Mouse (Mus musculus) hindbrain, embryonic 14.5 days (tissue): ENCODE data around the gene Cd52. TPM values are rescaled to one million over a fixed set of nuclear protein-coding genes. Genes with fewer than 3 reads are reported as not detected.

Experiments used
- ATAC-seq: fragments of 200-750 bp; cut with Nextera tagmentation; 2 replicates; pipeline ENCODE4 v1.8.0; 2017; ENCODE audit warnings: moderate number of reproducible peaks, mild to moderate bottlenecking, moderate TSS enrichment, moderate library complexity; ENCODE audit not compliant: low FRiP score
- DNase-seq: peaks from one replicate; pipeline ENCODE4 v3.0.0-alpha.2; 2015; ENCODE audit warnings: low spot score
- H3K27ac ChIP-seq: fragments of 300-500 bp; sonication (generic); 2 replicates; pipeline ENCODE4 v1.5.1; 2014; ENCODE audit warnings: mild to moderate bottlenecking, moderate library complexity
- H3K27me3 ChIP-seq: fragments of 300-500 bp; sonication (generic); 2 replicates; pipeline ENCODE4 v1.6.1; 2014; ENCODE audit warnings: mild to moderate bottlenecking, low read length, mixed read lengths; ENCODE audit not compliant: control insufficient read depth, insufficient read depth
- H3K36me3 ChIP-seq: fragments of 300-500 bp; sonication (generic); replicated peaks from 2 replicates; pipeline ENCODE4 v1.6.1; 2014; ENCODE audit not compliant: control insufficient read depth, insufficient read depth
- H3K4me1 ChIP-seq: fragments of 300-500 bp; sonication (generic); replicated peaks from 2 replicates; pipeline ENCODE4 v1.6.1; 2014; ENCODE audit warnings: antibody characterized with exemption, low read length, mixed read lengths; ENCODE audit not compliant: control insufficient read depth, insufficient read depth
- H3K4me2 ChIP-seq: fragments of 300-500 bp; sonication (generic); replicated peaks from 2 replicates; pipeline ENCODE4 v1.6.1; 2014; ENCODE audit warnings: mild to moderate bottlenecking, moderate library complexity
- H3K4me3 ChIP-seq: fragments of 300-500 bp; sonication (generic); replicated peaks from 2 replicates; pipeline ENCODE4 v1.5.1; 2014; ENCODE audit warnings: mild to moderate bottlenecking, low read length
- H3K9ac ChIP-seq: fragments of 300-500 bp; sonication (generic); 2 replicates; pipeline ENCODE4 v1.6.1; 2014
- H3K9me3 ChIP-seq: fragments of 300-500 bp; sonication (generic); 2 replicates; pipeline ENCODE4 v1.6.1; 2016; ENCODE audit warnings: low read length; ENCODE audit not compliant: control insufficient read depth
- WGBS: fragments of 180-500 bp; shearing (Covaris S2); extraction: QIAGEN DNeasy Blood & Tissue Kit; methylation state at CpG from one replicate; pipeline ENCODE4 v1.1.7; 2014; 5-methylcytosine and 5-hydroxymethylcytosine counted together
- polyA plus RNA-seq: library from polyadenylated mRNA; unstranded; fragments of >200 nt; fragmentation: Nextera tagmentation; extraction: Ambion mirVana; gene quantifications from 2 replicates; pipeline ENCODE4 v1.2.1, GENCODE M21; 2014

Cd52 gene
- polyA plus RNA-seq, 1 experiment from 2014 or later = 2.4 TPM

DNA sequence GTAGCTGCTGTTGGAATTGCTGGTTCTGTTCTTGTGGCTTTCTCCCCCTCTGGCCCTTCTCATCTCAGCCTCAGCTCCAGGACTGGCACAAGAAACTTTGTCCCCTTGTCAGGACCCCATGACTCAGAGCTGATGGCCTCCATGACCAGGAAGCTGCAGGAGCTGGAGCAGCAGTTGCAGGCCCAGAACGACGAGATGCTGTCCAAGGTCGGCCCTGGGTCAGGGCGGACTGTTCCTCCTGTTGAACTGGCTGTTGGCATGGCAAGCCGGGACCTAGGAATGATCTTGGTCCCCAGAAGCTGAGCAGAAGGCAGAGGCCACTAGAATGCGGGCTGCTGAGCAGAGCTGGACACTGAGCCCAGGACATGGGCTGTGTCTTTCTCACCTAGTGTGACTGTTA, 17.5 kb upstream of the Cd52 start:
- DNase-seq (no peak), ATAC-seq (no peak)
- Histone ChIP-seq H3K4me3 (no peak overlapping the region), H3K27ac (no peak overlapping the region), H3K9ac (no peak overlapping the region), H3K4me2 (no peak overlapping the region), H3K36me3 (no peaks in the 10 kb centered on the region), H3K4me1 (no peaks in the 10 kb centered on the region), H3K27me3 (no peaks in the 10 kb centered on the region), H3K9me3 (no peaks in the 10 kb centered on the region)
- WGBS = 85% methylated on average over 6 of the region's 6 CpGs

DNA sequence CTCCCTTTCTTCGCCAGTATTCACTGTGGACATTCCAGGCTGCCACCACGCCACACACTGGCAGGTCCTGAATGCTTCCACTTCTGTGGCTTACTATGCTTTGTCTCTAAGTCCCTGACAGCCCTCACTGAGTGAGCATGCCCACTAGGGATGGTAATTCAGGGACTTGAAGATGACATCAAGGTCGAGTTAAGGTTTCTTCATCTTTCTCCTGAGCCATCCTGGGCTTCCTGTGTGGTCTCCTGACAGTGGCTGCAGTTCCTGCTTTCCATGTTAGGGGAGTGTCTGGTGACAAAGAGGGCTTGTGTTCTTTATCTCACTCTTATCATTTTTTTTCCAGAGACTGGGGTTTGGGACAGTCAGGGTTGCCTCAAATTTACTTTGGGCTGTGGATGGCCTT, 15.8 kb upstream of the Cd52 start:
- Histone ChIP-seq H3K4me1 (no peaks in the 10 kb centered on the region), H3K27ac (no peak overlapping the region), H3K4me3 (no peak overlapping the region), H3K4me2 (no peak overlapping the region), H3K27me3 (no peaks in the 10 kb centered on the region), H3K9ac (no peak overlapping the region), H3K9me3 (no peaks in the 10 kb centered on the region), H3K36me3 (no peaks in the 10 kb centered on the region)
- 49% methylated on average over 3 of the region's 3 CpGs for WGBS
- ATAC-seq = no peak
- DNase-seq = no peak

DNA sequence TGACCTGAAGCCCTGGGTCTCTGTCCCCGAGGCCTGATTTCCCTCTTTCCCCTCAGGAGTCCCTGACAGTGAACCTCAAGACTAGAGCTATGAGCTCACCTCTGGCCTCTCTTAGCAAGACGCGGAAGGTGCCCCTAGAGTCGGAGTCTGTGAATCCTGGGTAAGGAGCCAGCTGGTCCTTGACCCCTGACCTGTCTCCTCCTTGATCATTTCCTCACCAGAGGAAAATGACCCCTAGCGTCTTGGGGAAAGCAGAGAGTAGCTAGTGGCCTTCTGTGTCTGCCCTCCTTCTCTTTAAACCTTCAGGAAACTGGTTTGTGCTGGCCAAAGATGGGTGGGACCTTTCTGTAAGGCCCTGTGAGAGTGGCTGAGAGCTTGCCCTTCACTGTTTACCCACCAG, 13.3 kb upstream of the Cd52 start:
- Histone ChIP-seq H3K9ac (no peak overlapping the region), H3K36me3 (no peaks in the 10 kb centered on the region), H3K27ac (no peak overlapping the region), H3K4me3 (no peak overlapping the region), H3K27me3 (no peaks in the 10 kb centered on the region), H3K9me3 (no peaks in the 10 kb centered on the region), H3K4me2 (no peak overlapping the region), H3K4me1 (peaks cover 2% of the 10 kb centered on the region; the same call in 1 of the 2 replicates)
- no peak for ATAC-seq
- 72% methylated on average over 5 of the region's 5 CpGs for WGBS
- no peak for DNase-seq

DNA sequence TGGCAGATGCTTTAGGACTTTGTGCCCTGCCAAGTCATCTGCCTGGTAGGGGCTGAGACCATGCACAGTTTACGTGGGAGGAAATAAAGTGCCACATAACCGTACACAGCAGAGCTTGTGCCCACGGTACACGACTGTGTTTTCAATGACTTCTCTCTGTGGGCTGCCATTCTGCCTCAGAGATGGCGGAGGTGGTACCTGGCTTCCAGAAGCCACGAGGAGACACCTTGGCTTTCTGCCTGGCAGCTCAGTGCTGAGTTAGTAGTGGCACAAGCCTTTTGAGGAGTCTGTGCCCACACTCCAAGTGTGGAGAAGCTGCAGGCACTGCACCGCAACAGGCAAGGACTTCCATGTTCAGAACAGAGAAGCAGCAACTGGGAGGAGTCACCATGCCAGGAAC, 12.8 kb upstream of the Cd52 start:
- peaks cover 6% of the 10 kb centered on the region for H3K4me1 ChIP-seq
- H3K27me3 ChIP-seq = no peaks in the 10 kb centered on the region
- no peak overlapping the region for H3K9ac ChIP-seq
- no peak overlapping the region for H3K27ac ChIP-seq
- H3K9me3 ChIP-seq = no peaks in the 10 kb centered on the region
- H3K4me2 ChIP-seq = no peak overlapping the region
- ATAC-seq = no peak
- H3K36me3 ChIP-seq = no peaks in the 10 kb centered on the region
- 85% methylated on average over 7 of the region's 7 CpGs for WGBS
- no peak for DNase-seq
- H3K4me3 ChIP-seq = no peak overlapping the region

DNA sequence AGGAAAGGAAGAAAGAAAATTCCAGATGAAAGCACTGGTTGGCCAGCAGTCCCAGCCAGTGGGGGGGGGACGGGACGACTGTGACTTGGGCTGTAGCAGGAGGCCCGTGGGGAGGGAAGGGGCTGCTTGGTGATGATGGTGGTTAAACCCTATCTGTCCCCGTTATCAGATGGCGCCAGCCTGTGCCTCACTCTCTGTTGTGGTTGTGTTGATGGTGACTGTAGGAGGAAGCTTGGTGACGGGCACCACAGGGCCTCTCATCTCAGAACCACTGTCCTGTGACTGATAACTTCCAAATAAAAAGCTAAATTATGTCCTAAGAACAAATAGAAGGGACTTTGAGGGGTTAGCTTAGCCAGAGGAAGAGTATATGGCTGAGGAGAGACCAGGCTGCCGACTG, 11.2 kb upstream of the Cd52 start:
- no peaks in the 10 kb centered on the region for H3K9me3 ChIP-seq
- WGBS = 84% methylated on average over 7 of the region's 7 CpGs
- ATAC-seq (no peak), DNase-seq (no peak)
- H3K4me3 ChIP-seq = no peak overlapping the region
- no peak overlapping the region for H3K27ac ChIP-seq
- no peak overlapping the region for H3K4me2 ChIP-seq
- H3K9ac ChIP-seq = no peak overlapping the region
- H3K4me1 ChIP-seq = peaks cover 7% of the 10 kb centered on the region
- no peaks in the 10 kb centered on the region for H3K36me3 ChIP-seq
- H3K27me3 ChIP-seq = no peaks in the 10 kb centered on the region

DNA sequence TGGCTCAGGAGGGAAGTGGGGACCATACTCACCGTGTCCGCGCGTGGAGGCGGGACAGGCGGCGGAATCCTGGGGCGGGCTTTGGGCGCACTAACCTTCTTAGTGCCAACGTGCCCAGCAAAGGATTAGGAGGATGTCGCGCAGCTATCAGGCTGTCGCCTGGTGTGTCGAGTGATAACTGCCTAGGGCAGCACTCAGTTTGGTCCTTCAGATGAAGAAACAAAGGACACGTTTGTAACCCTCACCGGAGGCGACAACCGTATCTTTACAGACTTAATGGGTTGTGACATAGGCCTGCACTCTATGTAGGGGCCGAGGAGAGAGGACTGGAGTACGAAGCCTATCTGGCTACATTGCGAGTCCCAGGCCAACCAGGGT, 7.8 kb upstream of the Cd52 start:
- no peak overlapping the region for H3K27ac ChIP-seq
- peak; percentile 51 for ATAC-seq
- peak overlapping the region; percentile 57 for H3K9ac ChIP-seq
- H3K4me3 ChIP-seq = peak overlapping the region; percentile 64
- H3K9me3 ChIP-seq = no peaks in the 10 kb centered on the region
- peak overlapping the region; percentile 79 for H3K4me2 ChIP-seq
- 3% methylated on average over 21 of the region's 21 CpGs for WGBS
- no peak for DNase-seq
- peaks cover 7% of the 10 kb centered on the region for H3K4me1 ChIP-seq
- H3K27me3 ChIP-seq = no peaks in the 10 kb centered on the region
- no peaks in the 10 kb centered on the region for H3K36me3 ChIP-seq

DNA sequence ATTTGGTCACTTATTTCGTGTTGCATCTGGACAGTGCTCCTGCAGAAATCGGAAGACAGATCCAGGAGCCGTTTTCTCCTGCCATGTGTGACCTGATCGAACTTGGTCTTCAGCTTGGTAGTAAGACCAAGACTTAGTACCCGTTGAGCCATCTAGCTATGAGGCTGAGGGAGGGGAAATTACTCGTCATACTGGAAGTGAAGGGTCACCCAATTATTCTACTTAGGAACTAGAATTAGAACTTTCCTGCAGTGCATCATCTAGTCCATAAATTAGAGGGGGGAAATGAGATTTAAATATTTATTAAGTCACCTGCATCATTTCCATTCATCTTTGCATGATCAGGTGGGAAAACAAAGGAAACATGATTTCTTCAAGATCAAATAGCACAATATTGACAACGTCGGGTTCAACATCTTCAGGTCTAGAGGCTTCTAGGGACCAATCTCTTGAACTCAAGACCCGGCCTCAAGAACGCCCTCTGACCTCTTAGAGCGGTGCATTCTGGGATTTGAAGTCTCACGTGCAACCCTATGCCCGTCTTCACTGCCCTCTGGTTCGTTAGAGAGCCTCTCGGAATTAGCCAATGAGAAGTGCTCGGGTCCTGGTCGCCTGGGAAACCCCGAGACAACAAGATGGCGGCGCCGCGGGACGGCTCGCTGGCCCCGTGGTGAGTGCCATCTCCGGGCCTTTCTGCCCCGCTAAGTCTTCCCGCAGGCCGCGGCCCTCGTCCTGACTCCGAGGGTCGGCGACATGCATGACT, 7.3 kb upstream of the Cd52 start, which contains the start of gene Ubxn11:
TSS of gene Ubxn11 (plus strand) at position 592 of the 763 bp plus-strand sequence.
- Histone ChIP-seq H3K36me3 (no peaks in the 10 kb centered on the region), H3K27ac (no peak within 1 kb of the TSS), H3K9me3 (no peaks in the 10 kb centered on the region), H3K4me2 (peak within 1 kb of the TSS; percentile 79), H3K27me3 (no peaks in the 10 kb centered on the region), H3K4me1 (peaks cover 7% of the 10 kb centered on the region), H3K4me3 (peak within 1 kb of the TSS; percentile 64), H3K9ac (peak within 1 kb of the TSS; percentile 57)
- peak; percentile 97 for ATAC-seq
- 18% methylated on average over 34 of the region's 34 CpGs for WGBS
- DNase-seq = peak; percentile 92

DNA sequence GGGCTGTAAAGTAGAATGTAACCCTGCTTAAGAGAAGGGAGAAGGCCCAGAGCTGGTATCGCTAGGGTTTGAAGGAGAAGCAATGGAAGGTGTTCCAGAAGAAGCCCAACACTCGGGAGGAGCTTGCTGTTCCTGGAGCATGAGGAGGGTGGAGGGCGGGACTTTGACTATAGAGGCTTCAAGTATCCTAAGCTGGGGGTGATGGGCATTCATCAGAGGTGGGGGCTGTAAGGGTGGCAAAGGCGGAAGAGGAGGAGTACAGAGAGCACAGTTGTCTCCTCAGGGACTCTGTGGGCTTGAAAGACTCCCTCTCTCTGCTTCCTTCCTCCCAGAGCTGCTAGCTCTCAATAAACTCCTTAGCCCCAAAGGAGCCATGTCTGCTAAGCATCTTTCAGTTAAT, 5.4 kb upstream of the Cd52 start:
- 87% methylated on average over 4 of the region's 4 CpGs for WGBS

DNA sequence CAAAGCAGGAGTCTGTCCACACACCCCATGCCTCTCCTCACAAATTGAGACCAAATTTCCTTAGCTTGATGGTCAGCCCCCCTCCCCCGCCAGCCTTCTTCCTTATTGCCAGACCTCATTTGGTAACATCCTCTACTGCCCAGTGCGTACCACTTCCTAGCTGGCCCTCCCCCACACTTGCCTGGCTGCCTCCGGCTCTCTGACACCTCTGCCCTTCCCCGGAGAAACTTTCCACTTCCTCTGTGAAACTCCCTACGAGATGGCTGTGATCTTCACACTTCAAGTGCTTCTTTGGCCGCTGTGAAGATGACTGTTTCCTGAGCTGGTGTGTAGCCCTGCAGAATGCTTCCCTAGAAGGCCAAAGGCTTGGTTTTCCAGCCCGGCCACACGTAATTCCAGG, 3.7 kb upstream of the Cd52 start:
- H3K9me3 ChIP-seq = no peaks in the 10 kb centered on the region
- peaks cover 7% of the 10 kb centered on the region for H3K4me1 ChIP-seq
- no peak overlapping the region for H3K9ac ChIP-seq
- ATAC-seq (no peak), DNase-seq (no peak)
- H3K27ac ChIP-seq = no peak overlapping the region
- H3K4me2 ChIP-seq = no peak overlapping the region
- 73% methylated on average over 8 of the region's 8 CpGs for WGBS
- no peaks in the 10 kb centered on the region for H3K36me3 ChIP-seq
- no peaks in the 10 kb centered on the region for H3K27me3 ChIP-seq
- H3K4me3 ChIP-seq = no peak overlapping the region

More for the DNA sequence above, 5.4 kb upstream of the Cd52 start:
- Histone ChIP-seq H3K9me3 (no peaks in the 10 kb centered on the region), H3K27ac (no peak overlapping the region), H3K4me1 (peaks cover 7% of the 10 kb centered on the region), H3K36me3 (no peaks in the 10 kb centered on the region), H3K4me3 (no peak overlapping the region), H3K9ac (no peak overlapping the region), H3K27me3 (no peaks in the 10 kb centered on the region), H3K4me2 (no peak overlapping the region)
- ATAC-seq (no peak), DNase-seq (no peak)
